Mouse (Mus musculus): ENCODE data around the gene Rps6ka1. TPM values are rescaled to one million over a fixed set of nuclear protein-coding genes. Genes with fewer than 3 reads are reported as not detected.

Rps6ka1 gene
- polyA plus RNA-seq, 1 experiment from 2014 or later: 25.2 TPM

GRCm38 (mm10) chr4:133804401-133805263, 83.0 kb downstream of the Rps6ka1 start:
- no peaks in the 10 kb centered on the region for H3K9me3 ChIP-seq (ENCODE audit: control insufficient read depth, low read length)
- H3K4me1 ChIP-seq (ENCODE audit: control insufficient read depth, insufficient read depth, low read length): no peaks in the 10 kb centered on the region
- no peak overlapping the region for H3K4me2 ChIP-seq
- DNase-seq (ENCODE audit: low spot score, missing footprints): no peak
- H3K27ac ChIP-seq (ENCODE audit: low read depth, low read length): no peak overlapping the region
- no peak overlapping the region for H3K4me3 ChIP-seq (ENCODE audit: low read depth, low read length)
- no peaks in the 10 kb centered on the region for H3K36me3 ChIP-seq (ENCODE audit: control insufficient read depth, insufficient read depth, low read length)
- no peak overlapping the region for H3K9ac ChIP-seq (ENCODE audit: low read length)
- no peaks in the 10 kb centered on the region for H3K27me3 ChIP-seq (ENCODE audit: control insufficient read depth, insufficient read depth, low read length)
- 77% methylated on average over 15 of the region's 15 CpGs for WGBS
- ATAC-seq (ENCODE audit: low FRiP score): no peak

- WGBS: 33% methylated on average over 4 of the region's 6 CpGs
- Histone ChIP-seq H3K4me1 (ENCODE audit: control insufficient read depth, insufficient read depth, low read length) (no peaks in the 10 kb centered on the region), H3K27me3 (ENCODE audit: control insufficient read depth, insufficient read depth, low read length) (no peaks in the 10 kb centered on the region), H3K4me2 (no peak overlapping the region), H3K4me3 (ENCODE audit: low read depth, low read length) (no peak overlapping the region), H3K36me3 (ENCODE audit: control insufficient read depth, insufficient read depth, low read length) (no peaks in the 10 kb centered on the region), H3K27ac (ENCODE audit: low read depth, low read length) (no peak overlapping the region), H3K9me3 (ENCODE audit: control insufficient read depth, low read length) (no peaks in the 10 kb centered on the region), H3K9ac (ENCODE audit: low read length) (no peak overlapping the region)
- ATAC-seq (ENCODE audit: low FRiP score): no peak
- DNase-seq (ENCODE audit: low spot score, missing footprints): no peak
These were observed 87.0 kb downstream of the Rps6ka1 start for GRCm38 (mm10) chr4:133800589-133800988.

Other genes with a start within 250 kb of the Rps6ka1 start
- 1.8 and 3.5 TPM in 2 replicates for gene Zdhhc18, start 237.6 kb downstream of the Rps6ka1 start, polyA plus RNA-seq (2014; fragmentation: Nextera tagmentation; extraction: Ambion mirVana)
- 9.6 and 12.4 TPM in 2 replicates for gene Pigv, start 215.2 kb downstream of the Rps6ka1 start, polyA plus RNA-seq (2014; fragmentation: Nextera tagmentation; extraction: Ambion mirVana)
- 39.1 and 39.2 TPM in 2 replicates for gene Arid1a, start 131.0 kb downstream of the Rps6ka1 start, polyA plus RNA-seq (2014; fragmentation: Nextera tagmentation; extraction: Ambion mirVana)
- gene Hmgn2, start 80.9 kb upstream of the Rps6ka1 start, polyA plus RNA-seq (2014; fragmentation: Nextera tagmentation; extraction: Ambion mirVana): 4,130 and 4,246 TPM in 2 replicates
- 38.9 and 42.4 TPM in 2 replicates for gene Dhdds, start 113.1 kb upstream of the Rps6ka1 start, polyA plus RNA-seq (2014; fragmentation: Nextera tagmentation; extraction: Ambion mirVana)
- gene Lin28a, start 131.0 kb upstream of the Rps6ka1 start, polyA plus RNA-seq (2014; fragmentation: Nextera tagmentation; extraction: Ambion mirVana): 4.7 and 5.6 TPM in 2 replicates
- gene Zfp683, start 166.0 kb upstream of the Rps6ka1 start, polyA plus RNA-seq (2014; fragmentation: Nextera tagmentation; extraction: Ambion mirVana): not detected in 2 replicates
- gene Crybg2, start 173.0 kb upstream of the Rps6ka1 start, polyA plus RNA-seq (2014; fragmentation: Nextera tagmentation; extraction: Ambion mirVana): 0.89 and 0.98 TPM in 2 replicates
- 4.3 and 4.7 TPM in 2 replicates for gene Cd52, start 207.3 kb upstream of the Rps6ka1 start, polyA plus RNA-seq (2014; fragmentation: Nextera tagmentation; extraction: Ambion mirVana)
- gene Ubxn11, start 214.8 kb upstream of the Rps6ka1 start, polyA plus RNA-seq (2014; fragmentation: Nextera tagmentation; extraction: Ambion mirVana): 3.0 and 4.7 TPM in 2 replicates
- gene Sh3bgrl3, start 241.0 kb upstream of the Rps6ka1 start, polyA plus RNA-seq (2014; fragmentation: Nextera tagmentation; extraction: Ambion mirVana): 308 and 312 TPM in 2 replicates

Data from midbrain, embryonic 11.5 days (tissue).